Mouse (Mus musculus) right cerebral cortex, postnatal 25 days (tissue): Measurements from ENCODE around the gene Arhgap42.

ENCODE experiments used
- DNase-seq: peaks from one replicate; pipeline ENCODE4 v3.0.0; 2022

Gene Arhgap42

GRCm38 (mm10) chr9:9238438-9239391 lies at the start of gene Arhgap42:
Arhgap42 (minus strand) TSS chr9:9239101.
- DNase-seq = peak; percentile 64

GRCm38 (mm10) chr9:9288140-9288539 lies 49.2 kb upstream of the Arhgap42 start:
- no peak for DNase-seq

GRCm38 (mm10) chr9:9269305-9269704 lies 30.4 kb upstream of the Arhgap42 start:
- no peak for DNase-seq

GRCm38 (mm10) chr9:9267606-9268601 lies 29.0 kb upstream of the Arhgap42 start:
- no peak for DNase-seq

- DNase-seq = no peak
Measured at GRCm38 (mm10) chr9:9263543-9263942, 24.6 kb upstream of the Arhgap42 start.

- no peak for DNase-seq
Measured at GRCm38 (mm10) chr9:9262479-9262878, 23.6 kb upstream of the Arhgap42 start.

GRCm38 (mm10) chr9:9254764-9255163 lies 15.9 kb upstream of the Arhgap42 start:
- no peak for DNase-seq

GRCm38 (mm10) chr9:9248529-9248928 lies 9.6 kb upstream of the Arhgap42 start:
- DNase-seq = no peak

- no peak for DNase-seq
Measured at GRCm38 (mm10) chr9:9245994-9246393, 7.1 kb upstream of the Arhgap42 start.

- no peak for DNase-seq
Measured at GRCm38 (mm10) chr9:9243834-9244233, 4.9 kb upstream of the Arhgap42 start.

GRCm38 (mm10) chr9:9241202-9241795 lies 2.4 kb upstream of the Arhgap42 start:
- no peak for DNase-seq

- no peak for DNase-seq
Measured at GRCm38 (mm10) chr9:9237511-9237910, 1.4 kb downstream of the Arhgap42 start.

- no peak for DNase-seq
Measured at GRCm38 (mm10) chr9:9229662-9230061, 9.2 kb downstream of the Arhgap42 start.

- DNase-seq = no peak
Measured at GRCm38 (mm10) chr9:9224837-9225236, 14.1 kb downstream of the Arhgap42 start.

- no peak for DNase-seq
Measured at GRCm38 (mm10) chr9:9223384-9223783, 15.5 kb downstream of the Arhgap42 start.

- no peak for DNase-seq
Measured at GRCm38 (mm10) chr9:9221950-9222486, 16.9 kb downstream of the Arhgap42 start.

- DNase-seq = no peak
Measured at GRCm38 (mm10) chr9:9221185-9221584, 17.7 kb downstream of the Arhgap42 start.

GRCm38 (mm10) chr9:9218301-9218700 lies 20.6 kb downstream of the Arhgap42 start:
- DNase-seq = no peak

- DNase-seq = no peak
Measured at GRCm38 (mm10) chr9:9214849-9215248, 24.1 kb downstream of the Arhgap42 start.

- no peak for DNase-seq
Measured at GRCm38 (mm10) chr9:9214296-9214695, 24.6 kb downstream of the Arhgap42 start.

GRCm38 (mm10) chr9:9211411-9212087 lies 27.4 kb downstream of the Arhgap42 start:
- no peak for DNase-seq

- no peak for DNase-seq
Measured at GRCm38 (mm10) chr9:9210464-9210863, 28.4 kb downstream of the Arhgap42 start.
